Mouse (Mus musculus) layer of hippocampus, postnatal 10 days (tissue): ENCODE data around the gene Lrrc47. TPM values are rescaled to one million over a fixed set of nuclear protein-coding genes. Genes with fewer than 3 reads are reported as not detected.

ENCODE experiments used
- total RNA-seq, 2 experiments: library from RNA; stranded (reverse); gene quantifications; 2 replicates each; pipeline ENCODE4 v1.2.3; 2021

The Lrrc47 gene
- total RNA-seq, 2 experiments from 2014 or later, result 57.3 to 64.8 TPM

Other genes starting within 250 kb of the Lrrc47 start
- 10 to 100 TPM; 16.3 to 17.1 TPM for gene A430005L14Rik, start 54.5 kb upstream of the Lrrc47 start, total RNA-seq
- gene Dffb, start 36.6 kb upstream of the Lrrc47 start, total RNA-seq, result 10 to 100 TPM; 12.0 to 14.6 TPM
- gene Cep104, start 36.5 kb upstream of the Lrrc47 start, total RNA-seq, result 10 to 100 TPM; 26.9 to 27.6 TPM
- 1 to 10 TPM; 3.4 to 5.8 TPM for gene Smim1, start 14.5 kb downstream of the Lrrc47 start, total RNA-seq
- 1 to 10 TPM; 1.4 to 2.3 TPM for gene Ccdc27, start 30.9 kb downstream of the Lrrc47 start, total RNA-seq
- 1 to 10 TPM; 4.7 to 5.2 TPM for gene Trp73, start 128.5 kb downstream of the Lrrc47 start, total RNA-seq
- 10 to 100 TPM; 27.3 to 33.0 TPM for gene Wrap73, start 130.6 kb downstream of the Lrrc47 start, total RNA-seq
- 100 to 1,000 TPM; 135 to 141 TPM for gene Tprgl, start 148.9 kb downstream of the Lrrc47 start, total RNA-seq
- 10 to 100 TPM; 11.4 to 11.6 TPM for gene Megf6, start 159.0 kb downstream of the Lrrc47 start, total RNA-seq